Mouse (Mus musculus): ENCODE results near the gene Traf2. TPM values are rescaled to one million over a fixed set of nuclear protein-coding genes. Genes with fewer than 3 reads are reported as not detected.

The Traf2 gene
- total and polyA plus RNA-seq, 2 experiments from 2014 or later, result 9.2 to 9.6 TPM

- TF ChIP-seq CTCF (IDR thresholded peaks at IDR 0.05; ENCODE audit: low read depth), result no peak
- no peak overlapping the region for H3K4me3 ChIP-seq (ENCODE audit: low read depth, low read length)
- H3K9ac ChIP-seq, result no peak overlapping the region
- no peaks in the 10 kb centered on the region for H3K27me3 ChIP-seq (ENCODE audit: insufficient read depth, low read length)
- H3K9me3 ChIP-seq (ENCODE audit: low read length), result no peaks in the 10 kb centered on the region
- H3K36me3 ChIP-seq (ENCODE audit: insufficient read depth), result peaks cover 8% of the 10 kb centered on the region; the same call in 1 of the 2 replicates
- DNase-seq (no peak), ATAC-seq (no peak)
- H3K4me1 ChIP-seq (ENCODE audit: insufficient read depth), result peaks cover 9% of the 10 kb centered on the region
- H3K4me2 ChIP-seq (ENCODE audit: low read depth), result no peak overlapping the region
- WGBS, result 49% methylated on average over 6 of the region's 6 CpGs
- H3K27ac ChIP-seq (ENCODE audit: low read depth, low read length), result no peak overlapping the region
Observed at GRCm38 (mm10) chr2:25497846-25498575, 48.7 kb downstream of the Traf2 start.

GRCm38 (mm10) chr2:25496462-25496861 lies 50.3 kb downstream of the Traf2 start:
- H3K9me3 ChIP-seq (ENCODE audit: low read length), result no peaks in the 10 kb centered on the region
- H3K4me2 ChIP-seq (ENCODE audit: low read depth), result no peak overlapping the region
- ATAC-seq (no peak), DNase-seq (peak; percentile 32)
- H3K36me3 ChIP-seq (ENCODE audit: insufficient read depth), result no peaks in the 10 kb centered on the region
- WGBS, result 42% methylated on average over 4 of the region's 4 CpGs
- H3K9ac ChIP-seq, result no peak overlapping the region
- TF ChIP-seq CTCF (IDR thresholded peaks at IDR 0.05; ENCODE audit: low read depth), result peak; percentile 68
- H3K27ac ChIP-seq (ENCODE audit: low read depth, low read length), result no peak overlapping the region
- H3K4me3 ChIP-seq (ENCODE audit: low read depth, low read length), result no peak overlapping the region
- peaks cover 2% of the 10 kb centered on the region for H3K4me1 ChIP-seq (ENCODE audit: insufficient read depth)
- H3K27me3 ChIP-seq (ENCODE audit: insufficient read depth, low read length), result no peaks in the 10 kb centered on the region

- no peak within 1 kb of the TSS for H3K4me3 ChIP-seq (ENCODE audit: low read depth, low read length)
- ATAC-seq (no peak), DNase-seq (no peak)
- no peak for TF ChIP-seq CTCF (IDR thresholded peaks at IDR 0.05; ENCODE audit: low read depth)
- H3K4me1 ChIP-seq (ENCODE audit: insufficient read depth), result no peaks in the 10 kb centered on the region
- no peaks in the 10 kb centered on the region for H3K9me3 ChIP-seq (ENCODE audit: low read length)
- H3K9ac ChIP-seq, result no peak within 1 kb of the TSS
- no peak within 1 kb of the TSS for H3K27ac ChIP-seq (ENCODE audit: low read depth, low read length)
- no peak within 1 kb of the TSS for H3K4me2 ChIP-seq (ENCODE audit: low read depth)
- no peaks in the 10 kb centered on the region for H3K27me3 ChIP-seq (ENCODE audit: insufficient read depth, low read length)
- no peaks in the 10 kb centered on the region for H3K36me3 ChIP-seq (ENCODE audit: insufficient read depth)
- WGBS, result 89% methylated on average over 5 of the region's 5 CpGs
Observed at GRCm38 (mm10) chr2:25493476-25493961, 53.2 kb downstream of the Traf2 start, which contains the start of gene Lcn12. Gene Lcn12, minus strand, starts transcription at chr2:25493911.

GRCm38 (mm10) chr2:25492988-25493387 lies 53.8 kb downstream of the Traf2 start:
- Histone ChIP-seq H3K9ac (no peak overlapping the region), H3K27ac (ENCODE audit: low read depth, low read length) (no peak overlapping the region), H3K9me3 (ENCODE audit: low read length) (no peaks in the 10 kb centered on the region), H3K36me3 (ENCODE audit: insufficient read depth) (no peaks in the 10 kb centered on the region), H3K4me1 (ENCODE audit: insufficient read depth) (no peaks in the 10 kb centered on the region), H3K27me3 (ENCODE audit: insufficient read depth, low read length) (no peaks in the 10 kb centered on the region), H3K4me2 (ENCODE audit: low read depth) (no peak overlapping the region), H3K4me3 (ENCODE audit: low read depth, low read length) (no peak overlapping the region)
- TF ChIP-seq CTCF (IDR thresholded peaks at IDR 0.05; ENCODE audit: low read depth), result no peak
- 84% methylated on average over 5 of the region's 5 CpGs for WGBS
- no peak for DNase-seq
- no peak for ATAC-seq

- WGBS, result 79% methylated on average over 7 of the region's 7 CpGs
- ATAC-seq, result no peak
- no peaks in the 10 kb centered on the region for H3K36me3 ChIP-seq (ENCODE audit: insufficient read depth)
- H3K4me2 ChIP-seq (ENCODE audit: low read depth), result no peak overlapping the region
- no peak overlapping the region for H3K9ac ChIP-seq
- no peaks in the 10 kb centered on the region for H3K27me3 ChIP-seq (ENCODE audit: insufficient read depth, low read length)
- H3K4me3 ChIP-seq (ENCODE audit: low read depth, low read length), result no peak overlapping the region
- TF ChIP-seq CTCF (IDR thresholded peaks at IDR 0.05; ENCODE audit: low read depth), result no peak
- H3K9me3 ChIP-seq (ENCODE audit: low read length), result no peaks in the 10 kb centered on the region
- no peak overlapping the region for H3K27ac ChIP-seq (ENCODE audit: low read depth, low read length)
- DNase-seq, result no peak
- H3K4me1 ChIP-seq (ENCODE audit: insufficient read depth), result no peaks in the 10 kb centered on the region
Observed at GRCm38 (mm10) chr2:25488671-25489068, 58.1 kb downstream of the Traf2 start.

GRCm38 (mm10) chr2:25487965-25488670 lies 58.6 kb downstream of the Traf2 start:
- no peak overlapping the region for H3K4me2 ChIP-seq (ENCODE audit: low read depth)
- 80% methylated on average over 6 of the region's 6 CpGs for WGBS
- ATAC-seq, result no peak
- DNase-seq, result no peak
- no peaks in the 10 kb centered on the region for H3K4me1 ChIP-seq (ENCODE audit: insufficient read depth)
- no peak for TF ChIP-seq CTCF (IDR thresholded peaks at IDR 0.05; ENCODE audit: low read depth)
- H3K27ac ChIP-seq (ENCODE audit: low read depth, low read length), result no peak overlapping the region
- H3K36me3 ChIP-seq (ENCODE audit: insufficient read depth), result no peaks in the 10 kb centered on the region
- no peak overlapping the region for H3K9ac ChIP-seq
- H3K4me3 ChIP-seq (ENCODE audit: low read depth, low read length), result no peak overlapping the region
- H3K9me3 ChIP-seq (ENCODE audit: low read length), result no peaks in the 10 kb centered on the region
- H3K27me3 ChIP-seq (ENCODE audit: insufficient read depth, low read length), result no peaks in the 10 kb centered on the region
